Mouse (Mus musculus): ENCODE results near the gene Hmmr. TPM values are rescaled to one million over a fixed set of nuclear protein-coding genes. Genes with fewer than 3 reads are reported as not detected.

Gene Hmmr
- polyA plus RNA-seq (2017; shearing (Covaris generic)) = 3.5 TPM

GRCm38 (mm10) chr11:40733339-40734174, at the start of gene Hmmr, which contains the start of gene Nudcd2:
Gene Hmmr, minus strand, starts transcription at chr11:40733422.
Gene Nudcd2, plus strand, starts transcription at chr11:40733667.

GRCm38 (mm10) chr11:40755109-40755627, 21.9 kb upstream of the Hmmr start, which contains the start of gene Ccng1:
Gene Ccng1, minus strand, starts transcription at chr11:40755311.

GRCm38 (mm10) chr11:40695103-40695502, 38.1 kb downstream of the Hmmr start, which contains the start of gene Mat2b:
Gene Mat2b, minus strand, starts transcription at chr11:40695203.

Other genes starting within 250 kb of the Hmmr start
- 301 TPM for gene Mat2b, start 38.2 kb downstream of the Hmmr start, polyA plus RNA-seq (2017; shearing (Covaris generic))
- 63.8 TPM for gene Nudcd2, start 245 bp upstream of the Hmmr start, polyA plus RNA-seq (2017; shearing (Covaris generic))
- 197 TPM for gene Ccng1, start 21.9 kb upstream of the Hmmr start, polyA plus RNA-seq (2017; shearing (Covaris generic))

Data from inflammation-experienced regulatory T-cells, adult 16 weeks (primary cell).